Mouse (Mus musculus) E14TG2a.4 (cell line): Measurements from ENCODE around the gene Erg.
A peak's percentile ranks its signal among the peaks of the same experiment; 100 is the strongest.

Source experiments
- H3K27me3 ChIP-seq: 2 replicates; pipeline ENCODE4 v1.6.1; 2014; ENCODE audit warnings: low read length, control low read depth; ENCODE audit not compliant: insufficient read depth
- H3K36me3 ChIP-seq: 2 replicates; pipeline ENCODE4 v1.6.1; 2014; ENCODE audit warnings: low read length, control low read depth; ENCODE audit not compliant: insufficient read depth
- H3K4me1 ChIP-seq: replicated peaks from 2 replicates; pipeline ENCODE4 v1.6.1; 2014; ENCODE audit warnings: low read depth, low read length, control low read depth
- H3K4me3 ChIP-seq: replicated peaks from 2 replicates; pipeline ENCODE4 v1.5.1; 2014; ENCODE audit warnings: mild to moderate bottlenecking, low read length
- H3K9me3 ChIP-seq: 2 replicates; pipeline ENCODE4 v1.6.1; 2014; ENCODE audit warnings: low read length, control low read depth
- CTCF ChIP-seq: conservative IDR thresholded peaks from 2 replicates; pipeline ENCODE4 v1.5.1; 2014; ENCODE audit warnings: low read length
- NANOG ChIP-seq: IDR thresholded peaks from 2 replicates; pipeline ENCODE4 v1.6.1; 2014; ENCODE audit warnings: borderline replicate concordance, low read length, mixed read lengths
- POU5F1 ChIP-seq: IDR thresholded peaks from 2 replicates; pipeline ENCODE4 v1.6.1; 2014; ENCODE audit warnings: low read length, borderline replicate concordance

The Erg gene

DNA sequence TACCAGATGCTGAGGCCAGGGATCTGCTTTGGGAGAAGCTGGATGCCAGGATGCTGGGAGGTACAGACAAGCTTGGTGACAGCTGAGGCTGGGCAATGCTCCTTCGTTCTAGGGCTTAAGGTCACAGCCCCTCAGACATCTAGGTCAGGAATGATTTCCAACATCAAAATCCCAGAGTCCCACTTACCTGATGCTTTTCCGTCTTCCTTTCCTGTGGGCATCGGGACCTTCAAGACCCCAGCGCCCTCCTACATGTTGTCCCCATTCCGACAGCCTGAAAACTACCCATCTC is at the start of gene Erg:
TSS of gene Erg (minus strand) at position 283 of the 292 bp plus-strand sequence.
- Histone ChIP-seq H3K4me1 (peaks cover 11% of the 10 kb centered on the region), H3K9me3 (no peaks in the 10 kb centered on the region; the same call in 1 of the 2 replicates), H3K36me3 (no peaks in the 10 kb centered on the region), H3K4me3 (peak within 1 kb of the TSS; percentile 80), H3K27me3 (peaks cover 67% of the 10 kb centered on the region)
- TF ChIP-seq CTCF (no peak), NANOG (no peak), POU5F1 (no peak)

DNA sequence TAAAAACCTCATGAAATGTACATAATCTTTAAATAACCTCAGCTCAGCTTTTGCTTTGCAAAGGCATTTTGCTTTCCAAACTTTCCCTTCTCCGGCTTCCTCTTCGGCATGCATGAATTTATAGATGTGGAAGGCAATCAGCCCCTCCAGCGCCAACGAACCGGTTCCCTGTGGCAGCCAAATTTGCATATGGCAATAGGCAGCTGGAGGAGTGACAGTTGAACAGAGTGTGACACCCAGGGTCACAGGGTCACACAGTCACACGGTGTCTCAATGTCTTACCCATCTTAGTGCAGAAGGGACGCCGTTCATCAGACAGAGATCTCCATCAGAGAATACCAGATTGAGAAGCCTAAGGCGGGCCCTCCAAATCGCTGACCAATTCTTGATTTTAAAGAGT is 45.4 kb upstream of the Erg start:
- H3K27me3 ChIP-seq = 0 out of 2 replicates have a peak, but pooled peaks cover 2% of the 10 kb centered on the region
- no peaks in the 10 kb centered on the region for H3K36me3 ChIP-seq
- H3K4me3 ChIP-seq = no peak overlapping the region
- no peaks in the 10 kb centered on the region for H3K9me3 ChIP-seq
- TF ChIP-seq CTCF (no peak), NANOG (no peak), POU5F1 (no peak)
- H3K4me1 ChIP-seq = peaks cover 10% of the 10 kb centered on the region; the same call in 1 of the 2 replicates

GRCm38 (mm10) chr16:95623876-95624770 is 37.7 kb upstream of the Erg start:
- TF ChIP-seq CTCF (no peak), POU5F1 (no peak), NANOG (0 out of 2 replicates have a peak, but pooled peaks have one; percentile 18)
- H3K36me3 ChIP-seq = no peaks in the 10 kb centered on the region
- peaks cover 40% of the 10 kb centered on the region for H3K4me1 ChIP-seq
- H3K4me3 ChIP-seq = no peak overlapping the region
- peaks cover 20% of the 10 kb centered on the region for H3K27me3 ChIP-seq
- peaks cover 12% of the 10 kb centered on the region for H3K9me3 ChIP-seq

GRCm38 (mm10) chr16:95623056-95623455 is 36.7 kb upstream of the Erg start:
- no peaks in the 10 kb centered on the region for H3K36me3 ChIP-seq
- no peak for TF ChIP-seq POU5F1
- no peak for TF ChIP-seq CTCF
- TF ChIP-seq NANOG = no peak
- no peak overlapping the region for H3K4me3 ChIP-seq

DNA sequence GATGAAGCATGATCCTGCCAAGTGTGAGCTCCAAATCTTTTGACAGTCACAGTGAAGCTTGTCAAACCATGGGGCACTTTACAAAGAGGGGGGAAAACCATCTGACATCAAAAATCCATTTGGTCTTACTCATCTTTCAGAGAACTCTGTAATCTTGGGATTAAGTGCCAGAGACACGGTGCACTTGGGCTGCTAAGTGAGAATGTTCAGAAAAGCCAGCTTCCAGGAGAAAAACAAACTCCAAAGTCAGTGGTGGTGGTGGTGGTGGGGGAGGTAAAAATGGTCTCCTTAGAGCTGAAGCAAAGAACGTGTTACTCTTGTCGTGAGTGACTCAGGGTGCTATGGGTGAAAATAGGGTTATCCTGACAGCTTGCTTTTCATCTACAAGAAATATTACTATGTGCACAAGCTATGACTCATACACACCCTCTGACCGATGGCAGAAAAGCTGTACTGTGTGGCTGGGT is 33.5 kb upstream of the Erg start:
- Histone ChIP-seq H3K36me3 (no peaks in the 10 kb centered on the region), H3K27me3 (peaks cover 34% of the 10 kb centered on the region), H3K9me3 (peaks cover 12% of the 10 kb centered on the region), H3K4me3 (no peak overlapping the region), H3K4me1 (peaks cover 44% of the 10 kb centered on the region)
- TF ChIP-seq POU5F1 (no peak), NANOG (no peak), CTCF (no peak)

More at GRCm38 (mm10) chr16:95623056-95623455, 36.7 kb upstream of the Erg start:
- Histone ChIP-seq H3K27me3 (peaks cover 31% of the 10 kb centered on the region), H3K4me1 (peaks cover 41% of the 10 kb centered on the region), H3K9me3 (peaks cover 12% of the 10 kb centered on the region)

GRCm38 (mm10) chr16:95618206-95618605 is 31.8 kb upstream of the Erg start:
- Histone ChIP-seq H3K27me3 (peaks cover 34% of the 10 kb centered on the region), H3K36me3 (no peaks in the 10 kb centered on the region), H3K9me3 (peaks cover 12% of the 10 kb centered on the region), H3K4me1 (peaks cover 27% of the 10 kb centered on the region), H3K4me3 (no peak overlapping the region)
- TF ChIP-seq POU5F1 = no peak
- TF ChIP-seq CTCF = no peak
- no peak for TF ChIP-seq NANOG

DNA sequence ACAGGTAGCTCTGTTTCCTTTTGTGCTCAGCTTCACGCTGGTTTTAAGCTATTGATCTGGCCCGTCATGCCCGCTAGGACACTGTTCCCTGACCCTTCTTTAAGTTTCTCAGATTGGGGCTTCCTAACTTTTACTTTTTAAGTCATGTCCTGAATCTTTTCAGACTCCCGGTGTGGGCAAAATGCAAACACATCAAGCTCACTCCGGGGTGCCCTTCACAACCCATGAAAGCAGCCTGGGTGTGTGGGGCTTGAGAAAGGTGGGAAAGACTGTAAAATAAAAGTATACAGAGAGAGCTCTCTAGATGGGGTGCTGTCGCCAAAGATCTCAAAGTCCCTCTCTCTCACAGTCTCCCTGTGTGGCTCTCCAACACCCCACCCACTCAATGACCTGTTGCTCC is 31.3 kb upstream of the Erg start:
- H3K4me1 ChIP-seq = peaks cover 22% of the 10 kb centered on the region
- TF ChIP-seq NANOG = peak; percentile 92
- no peak for TF ChIP-seq CTCF
- peak; percentile 34; the same call in 1 of the 2 replicates for TF ChIP-seq POU5F1
- H3K27me3 ChIP-seq = peaks cover 34% of the 10 kb centered on the region

DNA sequence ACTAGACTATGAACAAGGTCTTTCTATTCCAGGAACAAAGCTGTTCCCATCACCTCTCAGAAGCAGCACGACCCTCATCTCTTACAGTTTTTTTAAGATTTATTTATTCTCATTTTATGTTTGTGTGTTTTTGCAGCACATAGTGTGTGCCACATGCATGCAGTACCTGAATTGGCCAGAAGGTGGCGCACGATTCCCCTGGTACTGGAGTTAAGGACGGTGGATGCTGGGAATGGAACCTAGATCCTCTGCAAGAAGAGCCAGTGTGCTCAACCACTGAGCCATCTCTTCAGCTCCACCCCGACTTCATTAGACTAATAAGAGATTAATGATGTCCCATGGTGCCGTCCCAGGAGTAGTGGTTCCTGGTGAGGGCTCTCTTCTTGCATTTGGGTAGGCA is 29.2 kb upstream of the Erg start:
- Histone ChIP-seq H3K27me3 (peaks cover 34% of the 10 kb centered on the region), H3K9me3 (peaks cover 3% of the 10 kb centered on the region), H3K4me3 (no peak overlapping the region), H3K4me1 (peaks cover 15% of the 10 kb centered on the region), H3K36me3 (no peaks in the 10 kb centered on the region)
- TF ChIP-seq NANOG (no peak), CTCF (peak; percentile 96), POU5F1 (no peak)

More for the DNA sequence above, 31.3 kb upstream of the Erg start:
- no peak overlapping the region for H3K4me3 ChIP-seq
- H3K36me3 ChIP-seq = no peaks in the 10 kb centered on the region
- peaks cover 12% of the 10 kb centered on the region for H3K9me3 ChIP-seq

- H3K4me3 ChIP-seq = no peak overlapping the region
- TF ChIP-seq CTCF (no peak), NANOG (no peak), POU5F1 (no peak)
Observed at GRCm38 (mm10) chr16:95614482-95614881, 28.1 kb upstream of the Erg start.

More at GRCm38 (mm10) chr16:95614482-95614881, 28.1 kb upstream of the Erg start:
- Histone ChIP-seq H3K4me1 (peaks cover 15% of the 10 kb centered on the region), H3K27me3 (peaks cover 23% of the 10 kb centered on the region), H3K36me3 (no peaks in the 10 kb centered on the region), H3K9me3 (no peaks in the 10 kb centered on the region)
